Mouse (Mus musculus): ENCODE measurements around the gene Faxc. TPM values are rescaled to one million over a fixed set of nuclear protein-coding genes. Genes with fewer than 3 reads are reported as not detected.
A peak's percentile ranks its signal among the peaks of the same experiment; 100 is the strongest.

Gene Faxc
- total RNA-seq, 2 experiments from 2014 or later = 69.5 to 76.2 TPM

DNA sequence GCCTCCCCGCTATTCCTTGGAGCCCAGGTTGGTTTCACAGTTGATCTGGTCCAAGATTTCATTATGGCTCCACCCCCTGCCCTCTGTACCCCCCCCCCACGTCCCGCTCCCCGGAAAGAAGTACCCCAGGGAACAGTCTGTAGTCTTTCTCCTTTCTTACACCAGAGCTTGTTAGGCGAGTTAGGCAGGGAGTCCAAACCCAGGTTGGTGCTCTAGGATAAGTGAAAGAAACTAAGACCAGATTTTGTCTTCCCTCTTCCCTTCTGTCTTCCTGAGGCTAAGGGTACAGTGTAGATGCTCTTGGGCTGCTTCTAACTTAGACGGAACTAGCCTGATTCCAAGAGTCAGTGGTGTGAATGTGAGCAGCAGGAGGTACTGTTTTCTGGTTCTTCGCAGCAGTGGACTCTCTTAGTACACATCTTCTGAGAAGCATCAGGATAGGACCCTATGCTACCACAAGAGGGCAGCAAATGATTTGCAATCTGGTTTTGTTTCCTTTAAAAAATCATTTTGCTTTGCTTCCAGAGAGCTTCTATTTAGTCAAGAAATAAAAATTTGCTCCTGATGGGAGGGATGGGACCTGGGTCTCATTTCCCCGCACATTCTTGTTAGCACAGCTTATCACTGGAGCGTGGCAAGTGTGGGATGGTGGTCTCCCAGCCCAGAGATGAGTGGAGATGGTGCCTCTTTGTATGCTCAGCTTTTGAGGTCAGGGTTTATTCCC is 86.7 kb downstream of the Faxc start:
- peak; percentile 61 to 87 for DNase-seq (ENCODE audit: low spot score in 2 of 2)

DNA sequence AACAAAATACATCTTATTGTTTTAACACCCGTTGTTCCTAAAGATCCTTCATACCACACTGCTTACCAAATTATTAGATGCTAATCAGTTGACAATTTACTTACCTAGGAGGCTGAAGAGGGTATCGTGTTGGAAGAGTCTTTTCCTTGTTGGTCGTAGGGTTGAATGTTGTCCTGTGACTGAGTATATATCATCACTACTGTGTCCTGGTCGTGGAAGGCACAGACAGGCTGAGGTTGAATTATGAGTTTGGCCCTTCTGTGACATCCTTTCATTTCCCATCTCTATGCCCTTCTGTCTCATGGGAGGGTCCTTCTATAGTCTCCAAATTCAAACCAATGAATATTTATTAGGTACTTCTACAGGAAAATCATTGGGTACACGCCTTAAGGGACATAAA is 87.3 kb downstream of the Faxc start:
- no peak for DNase-seq (ENCODE audit: low spot score in 2 of 2)

DNA sequence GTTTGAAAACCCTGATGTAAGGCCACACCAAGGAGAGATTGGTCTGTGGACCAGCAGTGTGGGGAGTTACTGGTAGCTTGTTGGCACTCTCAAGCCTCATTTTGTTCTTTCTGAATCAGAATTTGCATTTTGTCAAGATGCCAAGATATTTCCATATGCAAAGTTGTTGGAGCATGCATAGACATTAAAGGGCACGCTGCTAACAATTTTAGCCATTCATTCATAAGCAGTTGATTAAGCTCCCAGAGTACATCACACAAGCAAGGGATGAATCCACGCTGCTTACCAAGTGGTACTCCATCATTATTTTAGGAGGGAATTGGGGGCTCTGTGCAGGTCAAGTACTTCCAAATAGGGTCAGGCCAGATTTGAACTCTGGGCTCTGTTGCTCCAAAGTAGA is 98.8 kb downstream of the Faxc start:
- no peak for DNase-seq (ENCODE audit: low spot score in 2 of 2)

Other genes starting within 250 kb of the Faxc start
- not detected for gene Prdm13, start 245.4 kb upstream of the Faxc start, total RNA-seq (2021)
- gene Ccnc, start 203.6 kb upstream of the Faxc start, total RNA-seq (2021) = 10 to 100 TPM; 39.6 to 45.4 TPM
- 10 to 100 TPM; 38.5 to 48.3 TPM for gene Usp45, start 164.2 kb upstream of the Faxc start, total RNA-seq (2021)
- gene Tstd3, start 164.1 kb upstream of the Faxc start, total RNA-seq (2021) = 10 to 100 TPM; 20.6 to 23.0 TPM
- 100 to 1,000 TPM; 181 to 183 TPM for gene Pnisr, start 83.7 kb upstream of the Faxc start, total RNA-seq (2021)
- 10 to 100 TPM; 13.9 to 14.0 TPM for gene Coq3, start 51.7 kb upstream of the Faxc start, total RNA-seq (2021)

Measured in layer of hippocampus, postnatal 14 days (tissue).